Mouse (Mus musculus) limb, embryonic 12.5 days (tissue): ENCODE measurements at regions not wholly inside any gene's neighbourhood (a gene's known extent, or its start where the extent isn't known, plus 50 kb on each side); places are given as distances from the start of the nearest gene placed in this dataset.

Experiments
- ATAC-seq: fragments of 200-750 bp; cut with Nextera tagmentation; 2 replicates; pipeline ENCODE4 v1.8.0; 2017; ENCODE audit warnings: low read depth, moderate TSS enrichment; ENCODE audit not compliant: insufficient number of reproducible peaks, insufficient read depth, low FRiP score, low TSS enrichment
- H3K27ac ChIP-seq: fragments of 300-500 bp; sonication (generic); 2 replicates; pipeline ENCODE4 v1.5.1; 2016; ENCODE audit warnings: mild to moderate bottlenecking, moderate library complexity
- H3K27me3 ChIP-seq: fragments of 300-500 bp; sonication (generic); 2 replicates; pipeline ENCODE4 v1.6.1; 2016; ENCODE audit warnings: mild to moderate bottlenecking, moderate library complexity
- H3K36me3 ChIP-seq: fragments of 300-500 bp; sonication (generic); 2 replicates; pipeline ENCODE4 v1.6.1; 2016; ENCODE audit warnings: mild to moderate bottlenecking, moderate library complexity
- H3K4me1 ChIP-seq: fragments of 300-500 bp; sonication (generic); replicated peaks from 2 replicates; pipeline ENCODE4 v1.6.1; 2016
- H3K4me2 ChIP-seq: fragments of 300-500 bp; sonication (generic); 2 replicates; pipeline ENCODE4 v1.6.1; 2016; ENCODE audit warnings: mild to moderate bottlenecking, moderate library complexity
- H3K4me3 ChIP-seq: fragments of 300-500 bp; sonication (generic); replicated peaks from 2 replicates; pipeline ENCODE4 v1.5.1; 2016; ENCODE audit warnings: mild to moderate bottlenecking
- H3K9ac ChIP-seq: fragments of 300-500 bp; sonication (generic); replicated peaks from 2 replicates; pipeline ENCODE4 v1.6.1; 2016; ENCODE audit warnings: mild to moderate bottlenecking, moderate library complexity
- H3K9me3 ChIP-seq: fragments of 300-500 bp; sonication (generic); 2 replicates; pipeline ENCODE4 v1.6.1; 2016; ENCODE audit warnings: mild to moderate bottlenecking, moderate library complexity
- WGBS: fragments of 180-500 bp; shearing (Covaris S2); methylation state at CpG from one replicate; pipeline ENCODE4 v1.1.7; 2016; 5-methylcytosine and 5-hydroxymethylcytosine counted together

- 34% methylated on average over 5 of the region's 5 CpGs for WGBS
- no peak for ATAC-seq
- no peak overlapping the region for H3K4me2 ChIP-seq
Measured at GRCm38 (mm10) chr17:16571403-16571802, 492.5 kb upstream of the Zfp960 start.

GRCm38 (mm10) chr17:16588791-16589190, 475.1 kb upstream of the Zfp960 start:
- H3K9ac ChIP-seq: no peak overlapping the region
- H3K27me3 ChIP-seq: no peaks in the 10 kb centered on the region
- H3K9me3 ChIP-seq: no peaks in the 10 kb centered on the region
- H3K4me2 ChIP-seq: no peak overlapping the region
- no peaks in the 10 kb centered on the region for H3K36me3 ChIP-seq
- no peak overlapping the region for H3K4me3 ChIP-seq
- WGBS: 85% methylated on average over 1 of the region's 1 CpGs
- no peak overlapping the region for H3K27ac ChIP-seq
- no peak for ATAC-seq
- no peaks in the 10 kb centered on the region for H3K4me1 ChIP-seq

More at GRCm38 (mm10) chr17:16571403-16571802, 492.5 kb upstream of the Zfp960 start:
- Histone ChIP-seq H3K36me3 (no peaks in the 10 kb centered on the region), H3K27me3 (no peaks in the 10 kb centered on the region; the same call in 1 of the 2 replicates), H3K9ac (no peak overlapping the region), H3K4me3 (no peak overlapping the region), H3K27ac (no peak overlapping the region), H3K4me1 (no peaks in the 10 kb centered on the region), H3K9me3 (no peaks in the 10 kb centered on the region)

GRCm38 (mm10) chr17:16599671-16600070, 464.2 kb upstream of the Zfp960 start:
- no peaks in the 10 kb centered on the region for H3K27me3 ChIP-seq
- no peak overlapping the region for H3K4me3 ChIP-seq
- no peak overlapping the region for H3K9ac ChIP-seq
- H3K4me1 ChIP-seq: no peaks in the 10 kb centered on the region
- no peaks in the 10 kb centered on the region for H3K9me3 ChIP-seq
- H3K27ac ChIP-seq: no peak overlapping the region
- ATAC-seq: no peak
- no peak overlapping the region for H3K4me2 ChIP-seq
- H3K36me3 ChIP-seq: no peaks in the 10 kb centered on the region
- WGBS: 54% methylated on average over 3 of the region's 3 CpGs

- no peaks in the 10 kb centered on the region for H3K36me3 ChIP-seq
- H3K4me3 ChIP-seq: no peak overlapping the region
- H3K27me3 ChIP-seq: no peaks in the 10 kb centered on the region
- no peaks in the 10 kb centered on the region for H3K4me1 ChIP-seq
- H3K27ac ChIP-seq: no peak overlapping the region
- 46% methylated on average over 1 of the region's 1 CpGs for WGBS
- no peak overlapping the region for H3K4me2 ChIP-seq
- H3K9ac ChIP-seq: no peak overlapping the region
- H3K9me3 ChIP-seq: no peaks in the 10 kb centered on the region
- no peak for ATAC-seq
Measured at GRCm38 (mm10) chr17:16612405-16612979, 451.4 kb upstream of the Zfp960 start.

GRCm38 (mm10) chr17:16621931-16622556, 441.9 kb upstream of the Zfp960 start:
- Histone ChIP-seq H3K27ac (no peak overlapping the region), H3K4me2 (no peak overlapping the region), H3K4me1 (no peaks in the 10 kb centered on the region), H3K4me3 (no peak overlapping the region), H3K36me3 (no peaks in the 10 kb centered on the region), H3K27me3 (no peaks in the 10 kb centered on the region), H3K9ac (no peak overlapping the region), H3K9me3 (no peaks in the 10 kb centered on the region)
- 10% methylated on average over 4 of the region's 4 CpGs for WGBS
- ATAC-seq: no peak

GRCm38 (mm10) chr17:16629854-16630253, 434.1 kb upstream of the Zfp960 start:
- H3K4me2 ChIP-seq: no peak overlapping the region
- H3K9me3 ChIP-seq: no peaks in the 10 kb centered on the region
- no peaks in the 10 kb centered on the region for H3K27me3 ChIP-seq
- H3K4me1 ChIP-seq: no peaks in the 10 kb centered on the region
- H3K9ac ChIP-seq: no peak overlapping the region
- H3K4me3 ChIP-seq: no peak overlapping the region
- no peak overlapping the region for H3K27ac ChIP-seq
- no peaks in the 10 kb centered on the region for H3K36me3 ChIP-seq
- WGBS: 69% methylated on average over 1 of the region's 1 CpGs
- ATAC-seq: no peak

GRCm38 (mm10) chr17:16633426-16633825, 430.5 kb upstream of the Zfp960 start:
- Histone ChIP-seq H3K4me3 (no peak overlapping the region), H3K36me3 (no peaks in the 10 kb centered on the region), H3K4me2 (no peak overlapping the region), H3K9me3 (no peaks in the 10 kb centered on the region), H3K27me3 (no peaks in the 10 kb centered on the region), H3K4me1 (no peaks in the 10 kb centered on the region), H3K27ac (no peak overlapping the region), H3K9ac (no peak overlapping the region)
- ATAC-seq: no peak

GRCm38 (mm10) chr17:16637463-16637862, 426.4 kb upstream of the Zfp960 start:
- Histone ChIP-seq H3K4me3 (no peak overlapping the region), H3K4me1 (no peaks in the 10 kb centered on the region), H3K4me2 (no peak overlapping the region), H3K27me3 (no peaks in the 10 kb centered on the region), H3K9ac (no peak overlapping the region), H3K9me3 (no peaks in the 10 kb centered on the region), H3K36me3 (no peaks in the 10 kb centered on the region), H3K27ac (no peak overlapping the region)
- ATAC-seq: no peak

- 70% methylated on average over 1 of the region's 1 CpGs for WGBS
- no peak for ATAC-seq
Measured at GRCm38 (mm10) chr17:16647942-16648341, 416.0 kb upstream of the Zfp960 start.

GRCm38 (mm10) chr17:16665253-16665652, 398.7 kb upstream of the Zfp960 start:
- no peak overlapping the region for H3K27ac ChIP-seq
- no peaks in the 10 kb centered on the region for H3K4me1 ChIP-seq
- ATAC-seq: no peak
- no peak overlapping the region for H3K9ac ChIP-seq
- no peak overlapping the region for H3K4me3 ChIP-seq
- H3K4me2 ChIP-seq: no peak overlapping the region
- no peaks in the 10 kb centered on the region for H3K36me3 ChIP-seq
- no peaks in the 10 kb centered on the region for H3K9me3 ChIP-seq
- H3K27me3 ChIP-seq: no peaks in the 10 kb centered on the region

More at GRCm38 (mm10) chr17:16647942-16648341, 416.0 kb upstream of the Zfp960 start:
- H3K36me3 ChIP-seq: no peaks in the 10 kb centered on the region
- no peak overlapping the region for H3K4me3 ChIP-seq
- no peak overlapping the region for H3K4me2 ChIP-seq
- no peaks in the 10 kb centered on the region for H3K27me3 ChIP-seq
- no peaks in the 10 kb centered on the region for H3K9me3 ChIP-seq
- no peaks in the 10 kb centered on the region for H3K4me1 ChIP-seq
- no peak overlapping the region for H3K9ac ChIP-seq
- H3K27ac ChIP-seq: no peak overlapping the region

- no peaks in the 10 kb centered on the region for H3K27me3 ChIP-seq
- H3K27ac ChIP-seq: no peak overlapping the region
- no peaks in the 10 kb centered on the region for H3K36me3 ChIP-seq
- no peaks in the 10 kb centered on the region for H3K9me3 ChIP-seq
- no peaks in the 10 kb centered on the region for H3K4me1 ChIP-seq
- 50% methylated on average over 1 of the region's 1 CpGs for WGBS
- H3K4me2 ChIP-seq: no peak overlapping the region
- H3K9ac ChIP-seq: no peak overlapping the region
- ATAC-seq: no peak
- H3K4me3 ChIP-seq: no peak overlapping the region
Measured at GRCm38 (mm10) chr17:16667606-16668005, 396.3 kb upstream of the Zfp960 start.

GRCm38 (mm10) chr17:16704199-16704598, 359.7 kb upstream of the Zfp960 start:
- Histone ChIP-seq H3K9me3 (no peaks in the 10 kb centered on the region), H3K27me3 (no peaks in the 10 kb centered on the region), H3K27ac (no peak overlapping the region), H3K4me1 (no peaks in the 10 kb centered on the region), H3K36me3 (no peaks in the 10 kb centered on the region), H3K4me2 (no peak overlapping the region), H3K9ac (no peak overlapping the region), H3K4me3 (no peak overlapping the region)
- no peak for ATAC-seq
